In genomic region chr7:66463081-66463480, GRCm38 (mm10) we compare ENCODE assay signal across 21 mouse cellular contexts. TPM values are rescaled to one million over a fixed set of nuclear protein-coding genes. Genes with fewer than 3 reads are reported as not detected.
DNase-seq lines count a peak whose midpoint lies in the region; ATAC-seq lines count a peak whose summit lies in the region.
"Had no signal": no experiment of that assay in that cellular context is flagged by ENCODE, and none has a peak within 500 bp of the region (broad histone marks: within the 10 kb centered on the region; RNA-seq: fewer than 3 reads in every experiment).

No protein-coding gene starts in this region.

- H3K4me1 ChIP-seq in heart, embryonic 10.5 days: 0 out of 2 replicates have a peak, but pooled peaks cover 8% of the 10 kb centered on the region
- no peaks in the 10 kb centered on the region for H3K4me1 ChIP-seq in heart, embryonic 12.5 days (replicated peaks)
- H3K4me1 ChIP-seq: embryonic facial prominence, embryonic 13.5 days; embryonic facial prominence, embryonic 15.5 days had no signal

- no peak overlapping the region for H3K9ac ChIP-seq in heart, embryonic 12.5 days
- H3K9ac ChIP-seq: embryonic facial prominence, embryonic 13.5 days; embryonic facial prominence, embryonic 15.5 days; forebrain, embryonic 12.5 days had no signal

- H3K4me3 ChIP-seq in heart, embryonic 10.5 days: no peak overlapping the region
- H3K4me3 ChIP-seq in heart, embryonic 12.5 days: no peak overlapping the region
- H3K4me3 ChIP-seq: embryonic facial prominence, embryonic 13.5 days; embryonic facial prominence, embryonic 15.5 days; erythroblast, embryonic 14.5 days; forebrain, embryonic 10.5 days; forebrain, embryonic 12.5 days had no signal

- 89% methylated on average over 1 of the region's 1 CpGs for WGBS in heart, embryonic 10.5 days
- 77% methylated on average over 1 of the region's 1 CpGs for WGBS in heart, embryonic 12.5 days

- H3K27ac ChIP-seq in heart, embryonic 10.5 days: no peak overlapping the region
- H3K27ac ChIP-seq in heart, embryonic 12.5 days (ENCODE audit: poor library complexity, severe bottlenecking): no peak overlapping the region
- H3K27ac ChIP-seq: embryonic facial prominence, embryonic 13.5 days; embryonic facial prominence, embryonic 15.5 days; forebrain, embryonic 10.5 days; forebrain, embryonic 12.5 days had no signal

- peak; percentile 22 for DNase-seq in heart, embryonic 10.5 days (ENCODE audit: low spot score)
- peak; percentile 48 for DNase-seq in kidney, adult 9 months
- DNase-seq in kidney, postnatal 10 days: no peak
- DNase-seq: adrenal gland, adult 2 months; adrenal gland, postnatal 10 days; adrenal gland, postnatal 25 days; cerebellum, adult 11 months; cerebellum, adult 18-20 months; cerebellum, adult 8-10 months; cerebellum, adult 9-11 months; cerebellum, postnatal 14 days; cerebellum, postnatal 36 days; embryo, embryonic 11 days had no signal

- no peaks in the 10 kb centered on the region for H3K27me3 ChIP-seq in heart, embryonic 10.5 days (ENCODE audit: insufficient read depth, poor library complexity, severe bottlenecking)
- no peaks in the 10 kb centered on the region for H3K27me3 ChIP-seq in heart, embryonic 12.5 days (replicated peaks)
- H3K27me3 ChIP-seq: embryonic facial prominence, embryonic 13.5 days; embryonic facial prominence, embryonic 15.5 days had no signal

- H3K36me3 ChIP-seq in heart, embryonic 10.5 days: no peaks in the 10 kb centered on the region
- no peaks in the 10 kb centered on the region for H3K36me3 ChIP-seq in heart, embryonic 12.5 days
- H3K36me3 ChIP-seq: embryonic facial prominence, embryonic 13.5 days; embryonic facial prominence, embryonic 15.5 days; forebrain, embryonic 10.5 days; forebrain, embryonic 12.5 days had no signal

- no peak overlapping the region for H3K4me2 ChIP-seq in heart, embryonic 12.5 days
- H3K4me2 ChIP-seq: embryonic facial prominence, embryonic 13.5 days; embryonic facial prominence, embryonic 15.5 days; forebrain, embryonic 12.5 days had no signal

- ATAC-seq in heart, embryonic 12.5 days (ENCODE audit: insufficient number of reproducible peaks, low FRiP score): no peak
- ATAC-seq: forebrain, embryonic 14.5 days; forebrain, embryonic 16.5 days had no signal

- H3K9me3 ChIP-seq in heart, embryonic 10.5 days: no peaks in the 10 kb centered on the region
- no peaks in the 10 kb centered on the region for H3K9me3 ChIP-seq in heart, embryonic 12.5 days (replicated peaks)
- H3K9me3 ChIP-seq: embryonic facial prominence, embryonic 15.5 days; forebrain, embryonic 10.5 days; forebrain, embryonic 12.5 days had no signal

RNA-seq across cellular contexts. Expression of gene Aldh1a3, which starts 35.8 kb away (rescaled TPM):
- 0.95 and 1.6 TPM in 2 replicates for polyA plus RNA-seq in heart, embryonic 10.5 days (2016; fragmentation: Nextera tagmentation; extraction: Ambion mirVana)
- 0.69 and 0.74 TPM in 2 replicates for polyA plus RNA-seq in heart, embryonic 12.5 days (2016; fragmentation: Nextera tagmentation; extraction: Ambion mirVana)
- polyA plus RNA-seq: erythroblast, embryonic 14.5 days had no signal
